Mouse (Mus musculus) myocyte (in vitro differentiated cells): ENCODE results near the gene Aldh3a2. TPM values are rescaled to one million over a fixed set of nuclear protein-coding genes. Genes with fewer than 3 reads are reported as not detected.

Experiments
- H3K27me3 ChIP-seq: one replicate; pipeline ENCODE4 v1.6.1; 2011; ENCODE audit not compliant: control insufficient read depth, insufficient read depth, insufficient read length
- H3K36me3 ChIP-seq: one replicate; pipeline ENCODE4 v1.6.1; 2011; ENCODE audit not compliant: control insufficient read depth, insufficient read depth
- H3K4me2 ChIP-seq: one replicate; pipeline ENCODE4 v1.6.1; 2011; ENCODE audit warnings: low read depth, control low read depth
- H3K4me3 ChIP-seq: one replicate; pipeline ENCODE4 v1.5.1; 2011; ENCODE audit warnings: mild to moderate bottlenecking, control low read depth, moderate library complexity
- H3K79me2 ChIP-seq: one replicate; pipeline ENCODE4 v1.6.1; 2011; ENCODE audit not compliant: control insufficient read depth, insufficient read depth
- H3ac ChIP-seq: one replicate; pipeline ENCODE4 v1.6.1; 2011; ENCODE audit not compliant: control insufficient read depth, insufficient read length
- CEBPB ChIP-seq: IDR thresholded peaks from 2 replicates; pipeline ENCODE4 v1.6.1; 2011; ENCODE audit warnings: mild to moderate bottlenecking, moderate library complexity; ENCODE audit not compliant: poor library complexity, insufficient read depth, severe bottlenecking
- E2F4 ChIP-seq: IDR thresholded peaks from one replicate; pipeline ENCODE4 v1.6.1; 2011; ENCODE audit warnings: mild to moderate bottlenecking, control low read depth, moderate library complexity; ENCODE audit not compliant: insufficient read depth
- MAX ChIP-seq: IDR thresholded peaks from one replicate; pipeline ENCODE4 v1.6.1; 2011; ENCODE audit warnings: low read depth, mild to moderate bottlenecking, control low read depth
- MYOD1 ChIP-seq, 3 experiments: IDR thresholded peaks; one replicate each; pipeline ENCODE4 v1.6.1; 2011; ENCODE audit warnings: control low read depth in 2 of 3, low read depth in 2 of 3, mild to moderate bottlenecking in 2 of 3, moderate library complexity in 1 of 3; ENCODE audit not compliant: insufficient read length in 2 of 3, control insufficient read depth in 1 of 3
- MYOG ChIP-seq, 3 experiments: IDR thresholded peaks; one replicate each; pipeline ENCODE4 v1.6.1; 2011; ENCODE audit warnings: control low read depth in 2 of 3, low read depth in 2 of 3, mild to moderate bottlenecking in 2 of 3; ENCODE audit not compliant: insufficient read length in 2 of 3, control insufficient read depth in 1 of 3, insufficient read depth in 1 of 3
- POLR2A ChIP-seq: IDR thresholded peaks from one replicate; pipeline ENCODE4 v1.6.1; 2011; ENCODE audit warnings: low read depth, mild to moderate bottlenecking, control low read depth, moderate library complexity; ENCODE audit not compliant: insufficient read length
- POLR2AphosphoS2 ChIP-seq: IDR thresholded peaks from one replicate; pipeline ENCODE4 v1.6.1; 2011; ENCODE audit warnings: low read depth, control low read depth; ENCODE audit not compliant: insufficient read length
- REST ChIP-seq: IDR thresholded peaks from one replicate; pipeline ENCODE4 v1.6.1; 2011; ENCODE audit warnings: mild to moderate bottlenecking, control low read depth, moderate library complexity; ENCODE audit not compliant: insufficient read depth, insufficient read length
- SRF ChIP-seq: IDR thresholded peaks from one replicate; pipeline ENCODE4 v1.6.1; 2011; ENCODE audit warnings: low read depth; ENCODE audit not compliant: control insufficient read depth, insufficient read length
- TCF12 ChIP-seq: IDR thresholded peaks from one replicate; pipeline ENCODE4 v1.6.1; 2011; ENCODE audit warnings: mild to moderate bottlenecking, control low read depth; ENCODE audit not compliant: poor library complexity, insufficient read depth, severe bottlenecking
- TCF3 ChIP-seq: IDR thresholded peaks from one replicate; pipeline ENCODE4 v1.6.1; 2011; ENCODE audit warnings: low read depth, control low read depth; ENCODE audit not compliant: insufficient read length
- USF1 ChIP-seq: IDR thresholded peaks from one replicate; pipeline ENCODE4 v1.6.1; 2011; ENCODE audit warnings: low read depth, mild to moderate bottlenecking, control low read depth, moderate library complexity
- polyA plus RNA-seq: library from polyadenylated mRNA; unstranded; fragments of >200 nt; fragmentation: generic; extraction: Trizol; gene quantifications from one replicate; pipeline ENCODE4 v1.2.1, GENCODE M21; 2012; ENCODE audit warnings: missing spikeins

Gene Aldh3a2
- polyA plus RNA-seq, 1 experiment, result 28.6 TPM

DNA sequence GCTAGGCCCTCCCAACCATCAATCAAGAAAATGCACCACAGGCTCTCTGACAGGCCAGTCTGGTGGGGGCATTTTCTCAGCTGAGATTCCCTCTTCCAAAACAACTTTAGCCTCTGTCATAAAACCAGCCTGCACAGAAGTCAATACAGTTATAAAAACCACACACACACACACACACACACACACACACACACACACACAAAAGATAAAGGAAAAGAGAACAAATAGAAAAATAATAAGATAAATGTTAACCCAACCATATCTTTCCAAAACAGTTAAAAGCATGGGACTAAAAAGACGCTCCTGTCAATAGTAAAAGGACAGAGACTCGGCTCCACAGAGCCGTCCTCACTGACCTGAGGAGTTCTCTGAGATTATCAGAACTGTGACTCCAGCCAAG, 9.2 kb upstream of the Aldh3a2 start:
- Histone ChIP-seq H3K27me3 (no peaks in the 10 kb centered on the region), H3K36me3 (no peaks in the 10 kb centered on the region), H3ac (no peak overlapping the region), H3K4me2 (no peak overlapping the region), H3K4me3 (no peak overlapping the region), H3K79me2 (no peaks in the 10 kb centered on the region)
- TF ChIP-seq POLR2A, result no peak
- no peak for TF ChIP-seq MYOD1 (IDR thresholded peaks at IDR 0.05; ENCODE audit: control insufficient read depth in 1 of 3, insufficient read length in 2 of 3, low read depth in 2 of 3)
- no peak for TF ChIP-seq TCF3
- no peak for TF ChIP-seq MAX
- no peak for TF ChIP-seq USF1
- TF ChIP-seq REST, result no peak
- no peak for TF ChIP-seq E2F4

- Histone ChIP-seq H3K79me2 (no peaks in the 10 kb centered on the region), H3ac (no peak overlapping the region), H3K27me3 (no peaks in the 10 kb centered on the region), H3K36me3 (no peaks in the 10 kb centered on the region), H3K4me3 (no peak overlapping the region), H3K4me2 (no peak overlapping the region)
- TF ChIP-seq E2F4, result no peak
- no peak for TF ChIP-seq MYOG (IDR thresholded peaks at IDR 0.05; ENCODE audit: control insufficient read depth in 1 of 3, insufficient read depth in 1 of 3, insufficient read length in 2 of 3, low read depth in 2 of 3)
- no peak for TF ChIP-seq TCF12
- no peak for TF ChIP-seq POLR2A
- no peak for TF ChIP-seq MAX
- no peak for TF ChIP-seq CEBPB
- no peak for TF ChIP-seq TCF3
- no peak for TF ChIP-seq USF1
- TF ChIP-seq REST, result no peak
- TF ChIP-seq MYOD1 (IDR thresholded peaks at IDR 0.05; ENCODE audit: control insufficient read depth in 1 of 3, insufficient read length in 2 of 3, low read depth in 2 of 3), result no peak
- TF ChIP-seq SRF, result no peak
- no peak for TF ChIP-seq POLR2AphosphoS2
Measured at GRCm38 (mm10) chr11:61275106-61275505, 7.8 kb upstream of the Aldh3a2 start.

GRCm38 (mm10) chr11:61274421-61274820, 7.2 kb upstream of the Aldh3a2 start:
- Histone ChIP-seq H3K4me2 (no peak overlapping the region), H3K27me3 (no peaks in the 10 kb centered on the region), H3K36me3 (no peaks in the 10 kb centered on the region), H3ac (no peak overlapping the region), H3K79me2 (no peaks in the 10 kb centered on the region), H3K4me3 (no peak overlapping the region)
- TF ChIP-seq POLR2AphosphoS2, result no peak
- TF ChIP-seq TCF3, result no peak
- TF ChIP-seq USF1, result no peak
- no peak for TF ChIP-seq SRF
- TF ChIP-seq MYOD1 (IDR thresholded peaks at IDR 0.05; ENCODE audit: control insufficient read depth in 1 of 3, insufficient read length in 2 of 3, low read depth in 2 of 3), result no peak
- no peak for TF ChIP-seq E2F4
- no peak for TF ChIP-seq TCF12
- TF ChIP-seq POLR2A, result no peak
- no peak for TF ChIP-seq MYOG (IDR thresholded peaks at IDR 0.05; ENCODE audit: control insufficient read depth in 1 of 3, insufficient read depth in 1 of 3, insufficient read length in 2 of 3, low read depth in 2 of 3)
- TF ChIP-seq MAX, result no peak

- no peaks in the 10 kb centered on the region for H3K36me3 ChIP-seq
- no peak overlapping the region for H3ac ChIP-seq
- TF ChIP-seq USF1, result no peak
- TF ChIP-seq REST, result no peak
- H3K27me3 ChIP-seq, result no peaks in the 10 kb centered on the region
- H3K4me3 ChIP-seq, result no peak overlapping the region
- no peaks in the 10 kb centered on the region for H3K79me2 ChIP-seq
- H3K4me2 ChIP-seq, result no peak overlapping the region
Measured at GRCm38 (mm10) chr11:61273928-61274327, 6.7 kb upstream of the Aldh3a2 start.

GRCm38 (mm10) chr11:61271612-61272011, 4.3 kb upstream of the Aldh3a2 start:
- Histone ChIP-seq H3K4me2 (no peak overlapping the region), H3K36me3 (no peaks in the 10 kb centered on the region), H3K79me2 (no peaks in the 10 kb centered on the region), H3ac (no peak overlapping the region), H3K27me3 (no peaks in the 10 kb centered on the region), H3K4me3 (no peak overlapping the region)
- TF ChIP-seq MAX, result no peak
- no peak for TF ChIP-seq POLR2A
- no peak for TF ChIP-seq TCF3
- no peak for TF ChIP-seq TCF12
- no peak for TF ChIP-seq USF1
- no peak for TF ChIP-seq MYOD1 (IDR thresholded peaks at IDR 0.05; ENCODE audit: control insufficient read depth in 1 of 3, insufficient read length in 2 of 3, low read depth in 2 of 3)
- no peak for TF ChIP-seq SRF
- TF ChIP-seq MYOG (IDR thresholded peaks at IDR 0.05; ENCODE audit: control insufficient read depth in 1 of 3, insufficient read depth in 1 of 3, insufficient read length in 2 of 3, low read depth in 2 of 3), result no peak
- TF ChIP-seq E2F4, result no peak
- no peak for TF ChIP-seq POLR2AphosphoS2
- TF ChIP-seq CEBPB, result no peak
- TF ChIP-seq REST, result no peak
